Mouse (Mus musculus) megakaryocyte, embryonic 14.5 days (primary cell): Measurements from ENCODE around the gene Ifitm2.

Experiments
- FLI1 ChIP-seq: IDR thresholded peaks from 2 replicates; pipeline ENCODE4 v1.6.1; 2012; ENCODE audit warnings: low read length, inconsistent platforms, mixed read lengths
- GATA1 ChIP-seq: IDR thresholded peaks from 3 replicates; pipeline ENCODE4 v1.6.1; 2012; ENCODE audit warnings: mixed read lengths, low read length, inconsistent platforms, borderline replicate concordance

DNA sequence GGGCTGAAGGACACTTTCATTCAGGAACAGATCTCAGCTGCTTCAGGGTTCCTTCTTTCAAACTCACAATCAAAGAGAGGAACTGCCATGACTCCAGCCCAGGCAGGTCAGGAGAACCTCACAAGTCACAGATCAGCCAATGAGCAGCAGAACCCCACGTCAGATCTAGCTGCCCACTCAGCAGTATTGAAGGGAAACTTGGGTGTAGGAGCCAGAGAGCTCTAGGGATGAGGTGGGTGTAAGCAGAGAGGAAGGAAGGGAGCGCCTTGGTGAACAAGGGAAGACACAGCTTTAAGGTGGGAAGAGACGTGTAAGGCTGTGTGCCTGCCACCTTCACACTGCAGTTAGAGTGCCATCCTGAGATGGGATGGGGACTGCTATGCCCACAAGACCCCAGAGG, 43.5 kb downstream of the Ifitm2 start:
- TF ChIP-seq GATA1 (no peak), FLI1 (no peak)
